Mouse (Mus musculus): ENCODE results near the gene Lmbrd2. TPM values are rescaled to one million over a fixed set of nuclear protein-coding genes. Genes with fewer than 3 reads are reported as not detected.

Gene Lmbrd2
- polyA plus RNA-seq, 1 experiment from 2014 or later: 7.9 TPM

DNA sequence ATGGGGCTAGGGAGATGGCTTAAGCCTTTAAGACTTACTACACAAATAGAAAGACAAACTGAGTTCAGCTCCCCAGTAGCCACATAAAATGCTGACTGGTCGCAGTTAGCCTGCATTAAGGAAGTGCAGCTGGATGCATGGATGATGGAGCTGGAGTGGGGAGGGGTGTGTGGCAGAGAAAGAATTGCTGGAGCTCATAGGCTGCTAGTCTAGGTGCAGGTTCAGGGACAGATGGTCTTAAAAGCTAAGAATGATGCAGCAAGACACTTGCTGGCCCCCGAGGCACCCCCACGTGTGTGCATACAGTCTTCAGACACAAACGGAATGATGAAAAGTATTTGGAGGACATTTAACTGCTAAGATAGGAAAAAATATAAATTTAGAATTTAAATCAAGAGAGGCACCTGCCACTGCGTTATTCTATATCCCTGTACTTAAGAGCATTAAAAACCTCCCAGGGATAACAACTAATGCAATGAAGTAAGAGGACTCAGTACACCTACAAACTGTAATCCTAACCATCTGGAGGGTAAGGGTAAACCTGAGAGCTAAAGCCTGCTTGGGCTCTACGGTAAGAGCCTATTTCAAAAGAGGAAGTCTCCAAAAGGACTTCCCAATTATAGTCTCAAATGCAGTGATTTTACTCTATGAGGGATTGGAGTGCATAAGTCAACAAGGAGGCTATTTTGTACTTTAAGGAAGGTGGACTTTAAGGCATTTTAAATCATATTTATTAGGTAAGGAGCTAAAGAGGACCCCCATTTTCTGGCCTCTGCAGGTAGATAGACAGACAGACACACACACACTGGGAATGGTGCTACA, 29.6 kb upstream of the Lmbrd2 start:
- H3K27ac ChIP-seq (ENCODE audit: low read length): no peak overlapping the region
- H3K36me3 ChIP-seq (ENCODE audit: control insufficient read depth, insufficient read depth, low read length): peaks cover 36% of the 10 kb centered on the region
- no peak for ATAC-seq (ENCODE audit: insufficient number of reproducible peaks, insufficient read depth, low FRiP score, low read depth)
- no peaks in the 10 kb centered on the region for H3K27me3 ChIP-seq (ENCODE audit: control insufficient read depth, insufficient read depth, low read length)
- WGBS: 79% methylated on average over 6 of the region's 6 CpGs
- no peak overlapping the region for H3K4me2 ChIP-seq (replicated peaks; ENCODE audit: low read depth, low read length)
- H3K9ac ChIP-seq (replicated peaks; ENCODE audit: low read depth, low read length): no peak overlapping the region
- no peaks in the 10 kb centered on the region for H3K4me1 ChIP-seq (ENCODE audit: control insufficient read depth, insufficient read depth, low read length)
- no peak overlapping the region for H3K4me3 ChIP-seq (ENCODE audit: low read depth, low read length)
- no peaks in the 10 kb centered on the region for H3K9me3 ChIP-seq (ENCODE audit: control insufficient read depth, low read depth, low read length)

DNA sequence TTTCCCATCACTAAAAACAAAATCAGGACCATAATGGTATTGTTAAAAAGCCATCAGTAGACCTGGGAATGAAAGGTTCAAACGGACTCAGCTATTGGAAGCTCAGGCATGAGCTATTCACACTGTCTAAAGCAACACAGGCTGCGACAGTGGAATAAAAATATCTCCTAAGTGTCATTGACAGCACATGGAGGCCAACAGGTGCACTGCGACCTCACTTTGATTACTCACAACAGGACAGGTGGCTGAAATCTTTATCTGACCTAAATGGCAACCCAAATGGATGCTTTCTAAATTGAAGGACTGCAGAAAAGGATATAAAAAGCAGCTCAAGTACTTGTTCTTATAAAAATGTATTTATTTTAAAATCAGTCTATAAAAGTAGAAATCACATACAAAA, 28.7 kb upstream of the Lmbrd2 start:
- 73% methylated on average over 3 of the region's 3 CpGs for WGBS
- ATAC-seq (ENCODE audit: insufficient number of reproducible peaks, insufficient read depth, low FRiP score, low read depth): no peak
- H3K4me1 ChIP-seq (ENCODE audit: control insufficient read depth, insufficient read depth, low read length): no peaks in the 10 kb centered on the region

DNA sequence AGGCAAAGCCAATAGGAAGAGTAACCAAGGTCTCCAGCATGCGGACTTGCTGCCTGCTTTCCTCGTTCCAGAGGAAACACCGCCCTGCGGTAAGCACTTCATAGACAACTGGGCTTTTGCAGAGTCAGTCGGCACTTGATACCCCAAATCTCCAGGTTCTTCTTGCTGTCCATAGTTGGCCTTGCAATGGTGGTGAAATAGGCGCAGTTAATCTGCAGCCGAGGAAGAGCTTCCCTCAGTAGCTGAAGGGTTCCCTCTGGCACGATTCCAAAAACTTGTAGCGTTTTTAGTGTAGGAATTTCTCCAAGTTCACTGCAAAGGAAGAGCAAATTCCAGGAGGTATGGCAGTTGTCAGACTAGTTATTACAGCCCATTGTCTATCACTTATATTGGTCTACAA, 26.8 kb upstream of the Lmbrd2 start:
- Histone ChIP-seq H3K4me2 (replicated peaks; ENCODE audit: low read depth, low read length) (no peak overlapping the region), H3K27me3 (ENCODE audit: control insufficient read depth, insufficient read depth, low read length) (no peaks in the 10 kb centered on the region), H3K27ac (ENCODE audit: low read length) (no peak overlapping the region), H3K36me3 (ENCODE audit: control insufficient read depth, insufficient read depth, low read length) (peaks cover 53% of the 10 kb centered on the region), H3K4me1 (ENCODE audit: control insufficient read depth, insufficient read depth, low read length) (no peaks in the 10 kb centered on the region), H3K9me3 (ENCODE audit: control insufficient read depth, low read depth, low read length) (no peaks in the 10 kb centered on the region), H3K4me3 (ENCODE audit: low read depth, low read length) (no peak overlapping the region), H3K9ac (replicated peaks; ENCODE audit: low read depth, low read length) (no peak overlapping the region)
- ATAC-seq (ENCODE audit: insufficient number of reproducible peaks, insufficient read depth, low FRiP score, low read depth): no peak
- WGBS: 71% methylated on average over 9 of the region's 9 CpGs

More for the DNA sequence above, 28.7 kb upstream of the Lmbrd2 start:
- H3K9me3 ChIP-seq (ENCODE audit: control insufficient read depth, low read depth, low read length): no peaks in the 10 kb centered on the region
- no peak overlapping the region for H3K9ac ChIP-seq (replicated peaks; ENCODE audit: low read depth, low read length)
- H3K4me3 ChIP-seq (ENCODE audit: low read depth, low read length): no peak overlapping the region
- H3K27me3 ChIP-seq (ENCODE audit: control insufficient read depth, insufficient read depth, low read length): no peaks in the 10 kb centered on the region
- H3K4me2 ChIP-seq (replicated peaks; ENCODE audit: low read depth, low read length): no peak overlapping the region
- H3K27ac ChIP-seq (ENCODE audit: low read length): no peak overlapping the region
- peaks cover 42% of the 10 kb centered on the region for H3K36me3 ChIP-seq (ENCODE audit: control insufficient read depth, insufficient read depth, low read length)

DNA sequence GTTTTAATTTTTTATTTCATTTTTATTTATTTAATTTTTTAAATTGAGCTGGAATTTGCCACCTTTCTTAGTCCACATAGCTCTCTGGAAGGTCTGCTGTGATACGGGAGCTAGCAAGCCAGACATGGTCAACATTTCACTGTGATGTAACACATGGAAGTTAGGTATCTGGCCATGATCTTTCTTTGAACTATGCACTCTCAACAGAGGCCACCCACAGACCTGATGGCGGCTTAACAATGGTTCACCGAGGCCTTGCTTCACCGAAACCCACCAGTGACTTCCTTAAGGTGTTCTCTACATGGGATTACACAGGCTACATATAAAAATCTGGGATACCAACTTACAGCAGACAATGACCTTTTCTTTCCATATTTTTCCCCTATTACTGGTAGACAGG, 26.2 kb upstream of the Lmbrd2 start:
- no peaks in the 10 kb centered on the region for H3K27me3 ChIP-seq (ENCODE audit: control insufficient read depth, insufficient read depth, low read length)
- WGBS: 77% methylated on average over 4 of the region's 4 CpGs
- no peak overlapping the region for H3K4me2 ChIP-seq (replicated peaks; ENCODE audit: low read depth, low read length)
- no peak overlapping the region for H3K4me3 ChIP-seq (ENCODE audit: low read depth, low read length)
- no peak for ATAC-seq (ENCODE audit: insufficient number of reproducible peaks, insufficient read depth, low FRiP score, low read depth)
- no peak overlapping the region for H3K9ac ChIP-seq (replicated peaks; ENCODE audit: low read depth, low read length)
- no peaks in the 10 kb centered on the region for H3K9me3 ChIP-seq (ENCODE audit: control insufficient read depth, low read depth, low read length)
- H3K27ac ChIP-seq (ENCODE audit: low read length): no peak overlapping the region
- no peaks in the 10 kb centered on the region for H3K4me1 ChIP-seq (ENCODE audit: control insufficient read depth, insufficient read depth, low read length)
- peaks cover 59% of the 10 kb centered on the region for H3K36me3 ChIP-seq (ENCODE audit: control insufficient read depth, insufficient read depth, low read length)

DNA sequence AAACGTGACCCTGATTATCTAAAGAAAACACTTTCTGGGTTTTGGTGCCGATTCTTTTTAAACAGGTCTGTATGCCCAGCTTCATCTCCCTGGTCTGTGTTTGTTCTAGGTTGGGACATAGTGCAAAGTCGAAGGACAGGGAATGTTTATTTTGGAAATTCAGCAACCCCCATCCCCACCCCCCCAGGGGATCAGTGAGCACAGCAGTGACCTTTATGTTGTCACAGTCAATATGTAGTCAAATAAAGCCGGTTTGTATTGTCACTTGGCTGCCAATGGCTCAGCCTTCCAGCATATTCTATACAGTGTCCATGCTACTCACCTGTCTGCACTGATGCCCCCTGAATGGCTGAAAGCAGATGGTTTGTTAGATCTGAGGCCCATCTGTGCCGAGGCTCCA, 25.8 kb upstream of the Lmbrd2 start:
- no peaks in the 10 kb centered on the region for H3K4me1 ChIP-seq (ENCODE audit: control insufficient read depth, insufficient read depth, low read length)
- no peak overlapping the region for H3K4me2 ChIP-seq (replicated peaks; ENCODE audit: low read depth, low read length)
- no peaks in the 10 kb centered on the region for H3K9me3 ChIP-seq (ENCODE audit: control insufficient read depth, low read depth, low read length)
- no peak overlapping the region for H3K9ac ChIP-seq (replicated peaks; ENCODE audit: low read depth, low read length)
- H3K27me3 ChIP-seq (ENCODE audit: control insufficient read depth, insufficient read depth, low read length): no peaks in the 10 kb centered on the region
- no peak for ATAC-seq (ENCODE audit: insufficient number of reproducible peaks, insufficient read depth, low FRiP score, low read depth)
- 38% methylated on average over 5 of the region's 5 CpGs for WGBS
- peaks cover 64% of the 10 kb centered on the region for H3K36me3 ChIP-seq (ENCODE audit: control insufficient read depth, insufficient read depth, low read length)
- H3K27ac ChIP-seq (ENCODE audit: low read length): no peak overlapping the region
- H3K4me3 ChIP-seq (ENCODE audit: low read depth, low read length): no peak overlapping the region

DNA sequence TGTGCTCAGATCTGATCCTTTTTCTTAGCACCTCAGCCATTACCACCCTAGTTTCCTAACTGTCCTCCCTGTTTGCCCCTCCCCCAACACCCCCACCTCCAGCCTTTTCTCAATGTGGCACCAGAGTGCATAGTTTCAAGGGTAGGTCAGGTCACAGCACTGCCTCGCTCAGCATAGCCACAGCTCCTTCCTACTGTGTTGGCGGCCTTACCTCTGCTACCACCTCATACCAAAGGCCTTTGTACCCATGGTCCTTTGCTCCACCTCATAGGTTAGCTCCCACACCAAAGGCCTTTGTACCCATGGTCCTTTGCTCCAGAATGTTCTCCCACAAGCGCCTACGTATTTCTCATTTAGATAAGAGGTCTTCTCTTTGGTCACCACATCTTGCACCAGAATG, 21.5 kb upstream of the Lmbrd2 start:
- Histone ChIP-seq H3K9ac (replicated peaks; ENCODE audit: low read depth, low read length) (no peak overlapping the region), H3K27me3 (ENCODE audit: control insufficient read depth, insufficient read depth, low read length) (no peaks in the 10 kb centered on the region), H3K27ac (ENCODE audit: low read length) (no peak overlapping the region), H3K4me1 (ENCODE audit: control insufficient read depth, insufficient read depth, low read length) (no peaks in the 10 kb centered on the region), H3K9me3 (ENCODE audit: control insufficient read depth, low read depth, low read length) (no peaks in the 10 kb centered on the region), H3K4me2 (replicated peaks; ENCODE audit: low read depth, low read length) (no peak overlapping the region), H3K4me3 (ENCODE audit: low read depth, low read length) (no peak overlapping the region), H3K36me3 (ENCODE audit: control insufficient read depth, insufficient read depth, low read length) (peaks cover 70% of the 10 kb centered on the region)
- 95% methylated on average over 4 of the region's 4 CpGs for WGBS
- ATAC-seq (ENCODE audit: insufficient number of reproducible peaks, insufficient read depth, low FRiP score, low read depth): no peak

DNA sequence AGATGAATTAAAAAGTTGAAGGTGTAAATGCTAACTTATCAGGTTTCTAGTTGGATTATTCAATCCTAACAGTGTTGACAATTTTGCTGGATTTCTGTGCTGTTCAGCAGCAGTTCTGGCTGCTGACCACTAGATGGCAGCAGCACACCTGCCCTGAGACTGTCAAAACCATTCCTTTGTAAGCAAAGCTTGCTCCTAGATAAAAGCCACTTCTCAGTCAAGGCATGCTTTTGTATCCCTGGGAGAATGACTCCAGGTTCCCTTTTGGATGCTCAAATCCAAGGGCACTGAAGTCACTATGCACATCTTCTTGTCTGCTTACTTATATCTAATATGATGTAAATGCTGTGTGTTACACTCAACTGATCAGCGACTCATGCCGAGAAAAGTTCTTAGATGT, 20.3 kb upstream of the Lmbrd2 start:
- no peaks in the 10 kb centered on the region for H3K9me3 ChIP-seq (ENCODE audit: control insufficient read depth, low read depth, low read length)
- ATAC-seq (ENCODE audit: insufficient number of reproducible peaks, insufficient read depth, low FRiP score, low read depth): no peak
- H3K4me1 ChIP-seq (ENCODE audit: control insufficient read depth, insufficient read depth, low read length): no peaks in the 10 kb centered on the region
- H3K27ac ChIP-seq (ENCODE audit: low read length): no peak overlapping the region
- H3K9ac ChIP-seq (replicated peaks; ENCODE audit: low read depth, low read length): no peak overlapping the region
- no peak overlapping the region for H3K4me3 ChIP-seq (ENCODE audit: low read depth, low read length)
- H3K4me2 ChIP-seq (replicated peaks; ENCODE audit: low read depth, low read length): no peak overlapping the region
- H3K36me3 ChIP-seq (ENCODE audit: control insufficient read depth, insufficient read depth, low read length): peaks cover 70% of the 10 kb centered on the region
- WGBS: 94% methylated on average over 2 of the region's 2 CpGs
- no peaks in the 10 kb centered on the region for H3K27me3 ChIP-seq (ENCODE audit: control insufficient read depth, insufficient read depth, low read length)

DNA sequence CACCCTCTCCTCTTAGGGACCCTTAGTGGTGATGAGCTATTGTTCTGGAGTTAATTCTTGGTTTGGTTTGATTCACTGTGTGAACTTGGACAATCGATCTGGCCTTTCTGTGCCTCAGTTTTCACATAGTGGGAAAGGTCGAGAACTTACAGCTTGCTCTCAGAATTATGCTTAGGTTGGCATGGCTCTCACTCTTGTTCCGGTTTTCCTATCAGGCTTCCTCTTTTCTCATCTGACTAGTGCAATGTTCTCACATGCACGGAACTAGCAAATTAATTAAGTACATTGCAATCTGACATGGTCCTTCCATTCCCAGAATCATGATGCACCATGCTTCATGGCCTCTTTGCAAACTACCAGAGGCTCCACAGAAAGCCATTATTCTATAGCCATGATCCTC, 17.4 kb upstream of the Lmbrd2 start:
- Histone ChIP-seq H3K36me3 (ENCODE audit: control insufficient read depth, insufficient read depth, low read length) (peaks cover 65% of the 10 kb centered on the region), H3K9me3 (ENCODE audit: control insufficient read depth, low read depth, low read length) (no peaks in the 10 kb centered on the region), H3K27ac (ENCODE audit: low read length) (no peak overlapping the region), H3K4me3 (ENCODE audit: low read depth, low read length) (no peak overlapping the region), H3K4me2 (replicated peaks; ENCODE audit: low read depth, low read length) (no peak overlapping the region), H3K27me3 (ENCODE audit: control insufficient read depth, insufficient read depth, low read length) (no peaks in the 10 kb centered on the region), H3K4me1 (ENCODE audit: control insufficient read depth, insufficient read depth, low read length) (no peaks in the 10 kb centered on the region), H3K9ac (replicated peaks; ENCODE audit: low read depth, low read length) (no peak overlapping the region)
- no peak for ATAC-seq (ENCODE audit: insufficient number of reproducible peaks, insufficient read depth, low FRiP score, low read depth)
- WGBS: 90% methylated on average over 4 of the region's 4 CpGs

DNA sequence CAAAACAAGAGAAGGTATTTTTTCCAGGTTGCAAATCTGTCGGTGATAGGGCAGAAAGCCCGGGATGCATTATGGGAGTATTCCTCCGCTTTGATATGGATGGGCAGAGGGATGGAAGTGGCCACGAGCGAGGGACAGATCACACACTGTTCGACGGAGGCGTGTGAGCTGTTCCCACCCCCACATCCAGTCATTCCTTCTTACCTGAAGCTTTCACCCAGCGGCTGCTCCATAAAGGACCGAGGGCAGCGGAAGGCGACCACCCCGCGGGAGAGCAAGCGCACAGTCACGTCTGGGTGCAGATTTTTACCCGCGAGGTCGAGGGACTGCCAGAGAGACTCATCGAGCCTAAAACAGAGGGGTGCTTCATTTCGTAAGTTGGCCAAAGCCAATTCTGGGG, 15.5 kb upstream of the Lmbrd2 start:
- Histone ChIP-seq H3K36me3 (ENCODE audit: control insufficient read depth, insufficient read depth, low read length) (peaks cover 60% of the 10 kb centered on the region), H3K27me3 (ENCODE audit: control insufficient read depth, insufficient read depth, low read length) (no peaks in the 10 kb centered on the region), H3K27ac (ENCODE audit: low read length) (no peak overlapping the region), H3K9ac (replicated peaks; ENCODE audit: low read depth, low read length) (no peak overlapping the region), H3K9me3 (ENCODE audit: control insufficient read depth, low read depth, low read length) (no peaks in the 10 kb centered on the region), H3K4me1 (ENCODE audit: control insufficient read depth, insufficient read depth, low read length) (no peaks in the 10 kb centered on the region), H3K4me3 (ENCODE audit: low read depth, low read length) (no peak overlapping the region), H3K4me2 (replicated peaks; ENCODE audit: low read depth, low read length) (no peak overlapping the region)
- WGBS: 90% methylated on average over 21 of the region's 21 CpGs
- ATAC-seq (ENCODE audit: insufficient number of reproducible peaks, insufficient read depth, low FRiP score, low read depth): no peak

Measured in stomach, embryonic 14.5 days (tissue).